Mouse (Mus musculus): ENCODE results near the gene Gm11444.
A peak's percentile ranks its signal among the peaks of the same experiment; 100 is the strongest.

GRCm38 (mm10) chr11:85843347-85843692 lies 6.8 kb downstream of the Gm11444 start:
- TF ChIP-seq POLR2A (IDR thresholded peaks at IDR 0.05; ENCODE audit: control insufficient read depth, low read depth, low read length) (no peak; the same call in 1 of the 2 replicates), CTCF (IDR thresholded peaks at IDR 0.05; ENCODE audit: control insufficient read depth, insufficient read depth, insufficient replicate concordance, low read depth, low read length) (peak; percentile 64)

Data from testis, adult 2 months (tissue).